Mouse (Mus musculus): ENCODE data around the gene Polr3h. TPM values are rescaled to one million over a fixed set of nuclear protein-coding genes. Genes with fewer than 3 reads are reported as not detected.

Polr3h gene
- polyA plus RNA-seq, 1 experiment from 2014 or later = 60.5 TPM

GRCm38 (mm10) chr15:81943176-81943749 is 17.2 kb upstream of the Polr3h start:
- ATAC-seq (ENCODE audit: insufficient number of reproducible peaks, low FRiP score, low TSS enrichment, low read depth) = no peak
- no peaks in the 10 kb centered on the region for H3K9me3 ChIP-seq
- H3K36me3 ChIP-seq = 0 out of 2 replicates have a peak, but pooled peaks cover 3% of the 10 kb centered on the region
- H3K27ac ChIP-seq = no peak overlapping the region
- no peak overlapping the region for H3K4me3 ChIP-seq
- no peak overlapping the region for H3K9ac ChIP-seq
- no peak overlapping the region for H3K4me2 ChIP-seq
- H3K27me3 ChIP-seq = no peaks in the 10 kb centered on the region
- 15% methylated on average over 9 of the region's 9 CpGs for WGBS
- H3K4me1 ChIP-seq = peaks cover 10% of the 10 kb centered on the region; the same call in 1 of the 2 replicates

- 92% methylated on average over 2 of the region's 2 CpGs for WGBS
- no peaks in the 10 kb centered on the region for H3K36me3 ChIP-seq
- no peak overlapping the region for H3K4me2 ChIP-seq
- H3K27ac ChIP-seq = no peak overlapping the region
- no peaks in the 10 kb centered on the region for H3K27me3 ChIP-seq
- no peaks in the 10 kb centered on the region for H3K9me3 ChIP-seq
- H3K9ac ChIP-seq = no peak overlapping the region
- peaks cover 30% of the 10 kb centered on the region for H3K4me1 ChIP-seq
- no peak overlapping the region for H3K4me3 ChIP-seq
- ATAC-seq (ENCODE audit: insufficient number of reproducible peaks, low FRiP score, low TSS enrichment, low read depth) = no peak
These were observed 15.0 kb upstream of the Polr3h start for GRCm38 (mm10) chr15:81941010-81941409.

GRCm38 (mm10) chr15:81940219-81940618 is 14.2 kb upstream of the Polr3h start:
- Histone ChIP-seq H3K9me3 (no peaks in the 10 kb centered on the region), H3K9ac (no peak overlapping the region), H3K27ac (no peak overlapping the region), H3K4me1 (peaks cover 28% of the 10 kb centered on the region), H3K4me2 (no peak overlapping the region), H3K36me3 (no peaks in the 10 kb centered on the region), H3K4me3 (no peak overlapping the region), H3K27me3 (no peaks in the 10 kb centered on the region)
- WGBS = 85% methylated on average over 5 of the region's 5 CpGs
- no peak for ATAC-seq (ENCODE audit: insufficient number of reproducible peaks, low FRiP score, low TSS enrichment, low read depth)

- peaks cover 28% of the 10 kb centered on the region for H3K4me1 ChIP-seq
- no peak overlapping the region for H3K27ac ChIP-seq
- H3K4me3 ChIP-seq = no peak overlapping the region
- 91% methylated on average over 4 of the region's 4 CpGs for WGBS
- no peak overlapping the region for H3K9ac ChIP-seq
- H3K36me3 ChIP-seq = no peaks in the 10 kb centered on the region
- no peaks in the 10 kb centered on the region for H3K9me3 ChIP-seq
- no peaks in the 10 kb centered on the region for H3K27me3 ChIP-seq
- no peak for ATAC-seq (ENCODE audit: insufficient number of reproducible peaks, low FRiP score, low TSS enrichment, low read depth)
- H3K4me2 ChIP-seq = no peak overlapping the region
These were observed 13.7 kb upstream of the Polr3h start for GRCm38 (mm10) chr15:81939774-81940173.

- Histone ChIP-seq H3K4me3 (no peak overlapping the region), H3K4me2 (no peak overlapping the region), H3K27ac (no peak overlapping the region), H3K36me3 (no peaks in the 10 kb centered on the region), H3K27me3 (no peaks in the 10 kb centered on the region), H3K9ac (no peak overlapping the region), H3K9me3 (no peaks in the 10 kb centered on the region), H3K4me1 (peaks cover 28% of the 10 kb centered on the region)
- ATAC-seq (ENCODE audit: insufficient number of reproducible peaks, low FRiP score, low TSS enrichment, low read depth) = no peak
- WGBS = 82% methylated on average over 10 of the region's 10 CpGs
These were observed 13.2 kb upstream of the Polr3h start for GRCm38 (mm10) chr15:81939157-81939715.

- Histone ChIP-seq H3K27ac (no peak overlapping the region), H3K36me3 (no peaks in the 10 kb centered on the region), H3K27me3 (no peaks in the 10 kb centered on the region), H3K4me2 (no peak overlapping the region), H3K9ac (no peak overlapping the region), H3K4me1 (peaks cover 27% of the 10 kb centered on the region), H3K4me3 (no peak overlapping the region), H3K9me3 (no peaks in the 10 kb centered on the region)
- no peak for ATAC-seq (ENCODE audit: insufficient number of reproducible peaks, low FRiP score, low TSS enrichment, low read depth)
- 41% methylated on average over 2 of the region's 2 CpGs for WGBS
These were observed 12.2 kb upstream of the Polr3h start for GRCm38 (mm10) chr15:81938246-81938645.

- no peaks in the 10 kb centered on the region for H3K9me3 ChIP-seq
- H3K27ac ChIP-seq = peak overlapping the region; percentile 69
- H3K27me3 ChIP-seq = no peaks in the 10 kb centered on the region
- H3K4me3 ChIP-seq = peak overlapping the region; percentile 47
- no peaks in the 10 kb centered on the region for H3K36me3 ChIP-seq
- peak overlapping the region; percentile 82 for H3K4me2 ChIP-seq
- H3K9ac ChIP-seq = peak overlapping the region; percentile 39
- H3K4me1 ChIP-seq = peaks cover 24% of the 10 kb centered on the region
- WGBS = 9% methylated on average over 19 of the region's 19 CpGs
- ATAC-seq (ENCODE audit: insufficient number of reproducible peaks, low FRiP score, low TSS enrichment, low read depth) = no peak
These were observed 11.3 kb upstream of the Polr3h start for GRCm38 (mm10) chr15:81937098-81937972.

- H3K4me3 ChIP-seq = peak within 1 kb of the TSS; percentile 47
- no peaks in the 10 kb centered on the region for H3K36me3 ChIP-seq
- H3K9ac ChIP-seq = peak within 1 kb of the TSS; percentile 39
- no peaks in the 10 kb centered on the region for H3K9me3 ChIP-seq
- ATAC-seq (ENCODE audit: insufficient number of reproducible peaks, low FRiP score, low TSS enrichment, low read depth) = peak; percentile 66
- peaks cover 24% of the 10 kb centered on the region for H3K4me1 ChIP-seq
- no peaks in the 10 kb centered on the region for H3K27me3 ChIP-seq
- H3K27ac ChIP-seq = peak within 1 kb of the TSS; percentile 69
- H3K4me2 ChIP-seq = peak within 1 kb of the TSS; percentile 82
- 1% methylated on average over 12 of the region's 12 CpGs for WGBS
These were observed 10.6 kb upstream of the Polr3h start, which contains the start of gene Csdc2 for GRCm38 (mm10) chr15:81936679-81937078. Csdc2 (plus strand) TSS chr15:81936759.

- Histone ChIP-seq H3K27me3 (no peaks in the 10 kb centered on the region), H3K36me3 (no peaks in the 10 kb centered on the region), H3K27ac (peak overlapping the region; percentile 69), H3K4me1 (peaks cover 24% of the 10 kb centered on the region), H3K9ac (0 out of 2 replicates have a peak overlapping the region, but pooled peaks have one; percentile 1), H3K4me3 (peak overlapping the region; percentile 47), H3K4me2 (peak overlapping the region; percentile 82), H3K9me3 (no peaks in the 10 kb centered on the region)
- ATAC-seq (ENCODE audit: insufficient number of reproducible peaks, low FRiP score, low TSS enrichment, low read depth) = peak; percentile 31; the same call in 1 of the 2 replicates
- 51% methylated on average over 7 of the region's 7 CpGs for WGBS
These were observed 10.0 kb upstream of the Polr3h start for GRCm38 (mm10) chr15:81935869-81936637.

GRCm38 (mm10) chr15:81933986-81934385 is 7.9 kb upstream of the Polr3h start:
- no peak overlapping the region for H3K4me3 ChIP-seq
- no peak overlapping the region for H3K9ac ChIP-seq
- no peak overlapping the region for H3K4me2 ChIP-seq
- H3K4me1 ChIP-seq = peaks cover 24% of the 10 kb centered on the region
- no peaks in the 10 kb centered on the region for H3K27me3 ChIP-seq
- no peak overlapping the region for H3K27ac ChIP-seq
- no peaks in the 10 kb centered on the region for H3K36me3 ChIP-seq
- no peaks in the 10 kb centered on the region for H3K9me3 ChIP-seq
- ATAC-seq (ENCODE audit: insufficient number of reproducible peaks, low FRiP score, low TSS enrichment, low read depth) = no peak
- WGBS = 96% methylated on average over 1 of the region's 1 CpGs

- no peaks in the 10 kb centered on the region for H3K27me3 ChIP-seq
- H3K27ac ChIP-seq = no peak overlapping the region
- no peak overlapping the region for H3K4me3 ChIP-seq
- WGBS = 42% methylated on average over 12 of the region's 12 CpGs
- H3K9me3 ChIP-seq = no peaks in the 10 kb centered on the region
- peaks cover 22% of the 10 kb centered on the region for H3K4me1 ChIP-seq
- no peaks in the 10 kb centered on the region for H3K36me3 ChIP-seq
- H3K9ac ChIP-seq = no peak overlapping the region
- H3K4me2 ChIP-seq = no peak overlapping the region
- no peak for ATAC-seq (ENCODE audit: insufficient number of reproducible peaks, low FRiP score, low TSS enrichment, low read depth)
These were observed 7.0 kb upstream of the Polr3h start for GRCm38 (mm10) chr15:81932951-81933470.
